Mouse (Mus musculus) left cerebral cortex, postnatal 10 days (tissue): ENCODE data around the gene Arl5a. TPM values are rescaled to one million over a fixed set of nuclear protein-coding genes. Genes with fewer than 3 reads are reported as not detected.

Experiments used
- DNase-seq, 2 experiments: peaks; one replicate each; pipeline ENCODE4 v3.0.0; 2021 to 2022; ENCODE audit warnings: low spot score in 2 of 2, mixed read lengths in 1 of 2; ENCODE audit errors: extremely low spot score in 1 of 2
- intact Hi-C: fragments of 180-260 bp; cut with DNase I; formaldehyde crosslinking; loops from one replicate; pipeline ENCODE4 v1.15.1; 2025
- total RNA-seq, 2 experiments: library from RNA; stranded (reverse); gene quantifications; 2 replicates each; pipeline ENCODE4 v1.2.3; 2021

Gene Arl5a
- total RNA-seq, result 10 to 100 TPM; 73.5 to 80.7 TPM

DNA sequence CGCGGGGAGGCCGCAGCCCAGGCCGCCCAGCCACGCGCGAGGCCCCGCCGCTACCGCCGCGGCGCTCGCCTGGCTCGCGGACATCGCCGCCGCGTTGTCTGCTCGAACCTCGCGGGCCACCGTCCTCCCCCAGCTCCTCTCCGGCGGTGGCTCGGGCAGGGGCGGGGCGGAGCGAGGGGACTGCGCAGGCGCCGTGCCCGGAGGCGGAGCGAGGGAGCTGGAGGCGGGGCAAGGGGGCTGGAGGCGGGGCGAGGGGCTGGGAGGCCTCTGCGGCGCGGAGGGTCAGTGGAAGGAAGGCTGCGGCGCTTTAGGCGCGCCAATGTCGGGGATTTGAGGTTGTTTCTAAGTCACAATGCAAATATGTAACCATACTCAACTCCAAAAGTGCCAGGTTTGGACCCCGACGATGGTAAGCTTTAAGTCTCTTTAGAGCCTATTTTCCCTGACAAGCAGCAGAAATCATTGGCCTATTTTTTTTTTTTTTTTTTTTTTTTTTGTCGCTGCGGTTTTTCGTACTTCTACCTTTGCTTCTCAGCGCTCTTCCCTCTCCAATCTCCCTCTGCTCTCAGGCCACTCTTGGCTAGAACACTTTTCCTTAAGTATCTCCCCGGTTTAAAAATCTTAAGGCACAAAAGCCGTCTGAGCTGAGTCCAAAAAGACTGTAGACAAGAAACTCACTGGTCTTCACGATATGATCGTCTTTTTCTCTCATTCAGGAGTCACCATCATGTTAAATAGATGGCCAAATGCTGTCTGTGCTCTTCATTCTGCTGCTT, at the start of gene Arl5a:
Gene Arl5a (minus strand): TSS at position 155 of the 776 bp plus-strand sequence.
- peak; percentile 90 to 97 for DNase-seq
- intact Hi-C loops, result loop anchor here (10.0 kb wide), 1 partner anchor 170 kb away; no protein-coding TSS in a partner anchor

DNA sequence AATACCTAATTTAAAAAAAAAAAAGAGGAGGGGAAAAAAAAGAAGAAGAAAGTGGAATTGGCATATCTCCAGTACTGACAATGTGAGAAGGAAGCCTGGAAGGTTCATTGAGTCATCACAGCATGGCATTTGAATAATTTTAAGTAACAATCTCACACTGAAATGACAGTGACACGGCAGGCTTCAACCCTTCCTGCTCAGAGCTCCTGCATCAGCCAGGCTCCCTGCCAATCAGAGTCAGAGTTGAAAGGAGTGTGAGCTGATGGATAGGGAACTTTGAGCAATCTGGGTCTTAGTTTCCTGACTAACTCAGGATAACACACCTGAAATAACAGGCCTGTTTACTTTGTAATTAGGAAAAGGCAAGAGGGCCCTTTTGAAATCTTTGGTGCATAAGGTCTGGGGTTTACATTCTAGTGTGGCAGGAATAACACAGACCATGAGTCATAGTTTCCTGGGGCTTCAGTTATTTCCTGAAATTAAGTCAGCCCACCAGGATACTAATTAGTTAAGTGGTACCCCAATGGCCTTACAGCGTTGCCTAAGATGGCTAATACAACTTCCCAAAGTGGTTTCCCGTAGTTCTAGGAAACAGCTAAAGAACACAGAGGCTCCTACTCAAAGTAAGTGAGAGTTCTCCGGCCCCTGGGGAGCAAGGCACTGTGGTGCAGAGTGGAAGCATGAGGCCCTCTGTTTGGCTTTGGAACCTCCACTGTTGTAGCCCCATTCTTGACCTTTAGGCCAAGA, 47.0 kb upstream of the Arl5a start:
- DNase-seq, result peak in 1 of 2 experiments; percentile 75
- intact Hi-C loops, result no loop called here

DNA sequence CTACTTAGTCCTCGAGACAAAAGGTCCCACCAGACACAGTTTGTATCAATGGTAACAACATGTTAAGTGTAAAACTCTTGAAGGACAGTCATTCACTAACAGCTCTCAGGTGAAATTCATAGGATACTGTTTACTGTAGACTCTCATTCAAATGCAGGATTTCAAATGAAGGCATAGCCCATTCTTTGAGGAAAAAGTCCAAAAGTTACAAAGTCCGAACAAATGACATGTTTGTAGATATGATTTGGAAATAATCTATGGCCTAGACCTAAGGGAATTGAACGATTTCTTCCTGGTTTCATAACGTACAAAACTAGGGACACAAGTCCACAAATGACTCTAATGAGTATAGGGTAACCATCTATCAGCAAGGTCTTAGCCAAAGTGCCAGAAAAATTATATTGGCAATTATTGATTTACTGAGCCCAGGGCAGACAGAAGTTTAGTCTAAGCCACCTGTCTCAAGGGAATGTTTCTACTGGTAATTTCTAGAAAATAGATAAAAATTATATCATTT, 45.4 kb upstream of the Arl5a start:
- intact Hi-C loops, result no loop called here
- no peak for DNase-seq

DNA sequence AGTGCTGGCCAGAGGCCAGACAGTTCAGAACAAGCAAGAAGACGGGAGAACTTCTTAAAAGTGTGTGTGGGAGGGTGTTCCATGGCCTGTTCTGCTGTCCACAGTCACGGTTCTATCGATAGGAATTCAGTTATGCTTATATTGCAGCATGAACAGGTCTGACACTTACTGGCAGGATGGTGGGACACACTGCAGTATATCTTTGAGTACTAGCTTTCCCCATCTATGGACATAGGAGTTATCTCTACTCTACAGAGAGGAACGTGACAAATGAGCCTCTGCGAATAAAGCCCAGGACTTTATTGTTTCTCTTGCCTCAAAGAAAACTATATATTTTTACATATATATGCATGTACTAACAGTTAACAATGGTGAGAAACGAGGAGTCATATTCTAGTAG, 42.9 kb upstream of the Arl5a start:
- no peak for DNase-seq
- intact Hi-C loops, result no loop called here

DNA sequence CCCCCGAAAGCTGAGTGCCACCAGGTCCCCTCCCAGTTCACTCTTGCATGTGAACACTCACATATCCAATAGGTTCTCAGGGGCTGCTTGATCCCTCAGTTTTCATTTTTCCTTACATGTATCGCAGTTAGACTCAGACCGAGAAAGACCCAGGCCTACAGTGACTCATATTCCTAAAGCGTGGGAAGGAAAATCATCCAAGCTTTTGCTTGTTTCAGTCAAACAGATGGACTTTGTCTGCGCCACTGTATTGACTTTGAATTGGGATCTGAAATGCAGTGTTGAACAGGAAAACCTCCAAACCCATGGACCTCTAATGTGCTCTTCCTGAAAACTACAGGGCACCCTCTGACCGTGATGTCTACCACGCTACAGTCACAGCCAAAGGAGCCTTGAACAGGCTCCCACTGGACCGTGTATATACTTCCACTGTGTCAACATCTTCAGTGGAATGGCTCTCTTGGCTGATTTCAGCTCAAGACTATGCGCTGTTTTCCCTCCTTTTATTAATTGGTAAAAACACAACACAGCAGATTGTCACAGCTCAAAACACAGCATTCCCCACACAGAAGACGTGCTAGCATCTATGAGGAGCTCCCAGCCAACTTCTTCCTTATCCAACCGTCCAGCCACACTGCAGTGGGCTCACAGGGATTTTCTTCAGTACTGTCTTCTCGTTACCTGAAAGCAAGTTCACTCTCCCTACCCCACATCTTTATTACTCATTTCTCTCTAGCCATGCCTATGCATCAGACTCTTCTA, 36.7 kb upstream of the Arl5a start:
- DNase-seq, result no peak
- intact Hi-C loops, result no loop called here

DNA sequence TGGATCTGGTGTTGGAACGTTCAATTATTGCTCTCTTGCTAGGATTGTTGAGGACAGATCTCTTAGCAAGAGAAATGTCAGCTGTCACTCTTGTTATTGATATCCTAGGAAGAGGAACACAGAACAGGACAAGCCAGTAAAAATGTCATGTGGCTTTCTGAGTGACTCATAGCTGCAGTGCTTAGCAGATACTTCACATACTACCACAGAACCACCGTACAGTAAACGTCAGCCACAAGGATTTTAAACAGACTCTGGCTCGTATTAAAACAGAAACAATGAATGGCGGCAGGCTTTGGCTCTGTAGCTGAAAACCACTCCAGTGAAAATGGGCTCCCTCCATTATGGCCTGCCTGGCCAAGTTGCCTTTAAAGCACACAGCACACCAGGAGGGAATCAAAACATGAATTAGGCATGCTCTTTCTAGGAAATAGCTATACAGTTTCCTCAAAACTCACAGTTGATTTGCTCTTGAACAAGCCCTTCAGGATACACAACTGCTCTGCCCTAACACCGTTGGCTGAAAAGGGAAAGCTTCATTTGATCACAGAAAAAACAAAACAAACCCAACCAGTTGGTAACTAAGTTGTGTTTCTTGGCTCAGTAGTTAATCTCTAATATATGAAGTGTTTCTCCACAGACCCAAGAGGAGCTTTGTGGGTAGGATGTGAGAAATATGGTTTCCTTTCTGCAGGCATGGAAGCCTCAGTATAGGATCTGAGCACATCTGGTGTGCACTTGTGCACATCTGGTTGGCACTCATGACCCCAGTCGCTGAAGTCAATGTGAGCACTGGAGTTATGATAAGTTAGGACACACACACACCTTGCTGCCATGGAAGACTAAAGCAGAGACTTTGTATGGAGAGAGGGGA, 31.1 kb upstream of the Arl5a start:
- DNase-seq, result no peak
- intact Hi-C loops, result no loop called here

DNA sequence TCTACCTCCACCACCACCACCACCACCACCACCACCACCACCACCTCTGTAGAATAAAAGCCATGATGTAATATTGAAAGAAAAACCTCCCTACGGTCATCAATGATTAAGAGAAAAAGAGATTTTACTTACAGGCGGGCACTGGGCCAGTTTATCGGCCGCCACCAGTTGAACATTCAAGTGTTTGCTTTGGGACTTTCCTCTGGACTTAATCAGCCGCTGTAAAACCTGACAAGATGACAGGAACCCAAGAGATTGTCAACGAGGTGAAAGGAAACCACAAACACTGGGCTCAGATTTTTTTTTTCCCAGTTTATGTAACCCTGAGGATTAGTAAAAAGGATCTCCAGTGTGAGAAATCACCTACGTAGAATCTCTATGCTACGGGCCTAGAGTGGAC, 25.1 kb upstream of the Arl5a start:
- DNase-seq, result no peak
- intact Hi-C loops, result no loop called here

DNA sequence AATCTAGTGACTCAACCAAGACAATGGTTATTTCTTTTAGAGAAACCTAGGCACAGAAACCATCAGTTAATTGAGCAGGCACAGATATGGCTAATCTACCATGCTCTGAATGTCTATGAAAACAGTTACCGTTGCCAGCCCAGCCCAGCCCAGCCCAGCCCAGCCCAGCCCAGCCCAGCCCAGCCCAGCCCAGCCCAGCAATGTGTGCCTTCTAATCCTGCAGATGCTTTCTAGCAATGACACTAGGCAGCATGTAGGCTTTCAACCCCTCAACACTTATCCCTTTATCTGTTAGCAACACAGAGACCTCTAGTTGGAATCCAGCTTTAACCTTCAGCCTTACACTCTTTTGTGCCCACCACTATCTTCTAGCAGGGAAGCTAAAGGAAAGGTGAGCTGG, 24.2 kb upstream of the Arl5a start:
- intact Hi-C loops, result no loop called here
- DNase-seq, result no peak

DNA sequence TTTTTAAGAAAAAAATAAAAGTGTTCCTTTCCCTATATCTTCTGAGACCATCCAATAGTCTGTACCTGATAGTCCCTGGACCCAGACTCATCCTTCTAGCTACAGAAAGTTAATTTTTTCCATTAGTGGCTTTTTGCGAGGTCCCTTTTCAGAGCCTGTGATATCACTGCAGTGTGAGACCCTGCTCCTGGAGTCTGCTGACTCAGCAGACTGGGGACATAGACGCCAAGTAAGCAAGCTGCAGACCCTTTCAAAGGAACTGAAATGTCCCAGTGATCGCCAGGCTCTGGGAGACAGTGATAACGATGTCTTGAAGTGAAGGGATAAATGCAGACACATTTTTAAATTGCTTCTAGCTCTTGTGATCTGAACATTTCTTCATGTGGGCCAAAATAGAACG, 21.9 kb upstream of the Arl5a start:
- no peak for DNase-seq
- intact Hi-C loops, result no loop called here

DNA sequence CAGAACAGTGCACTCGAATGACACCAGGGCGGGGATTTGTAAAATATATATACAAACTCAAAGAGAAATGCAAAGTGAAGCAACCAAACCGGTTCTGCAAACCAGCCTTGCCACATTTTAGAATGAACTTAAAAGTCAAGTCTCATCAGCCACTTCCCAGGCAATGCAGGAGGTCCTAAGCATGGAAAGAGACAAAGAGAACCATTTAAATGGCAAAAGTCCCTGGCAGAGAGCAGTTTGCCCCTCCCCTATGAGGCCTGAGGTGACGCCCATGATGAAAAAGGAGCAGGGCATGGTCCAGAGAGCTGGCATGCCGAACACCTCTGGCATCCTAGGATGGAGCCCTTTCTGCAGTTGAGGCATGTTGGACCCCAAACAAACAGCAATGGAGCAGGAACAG, 17.4 kb upstream of the Arl5a start:
- intact Hi-C loops, result no loop called here
- no peak for DNase-seq

DNA sequence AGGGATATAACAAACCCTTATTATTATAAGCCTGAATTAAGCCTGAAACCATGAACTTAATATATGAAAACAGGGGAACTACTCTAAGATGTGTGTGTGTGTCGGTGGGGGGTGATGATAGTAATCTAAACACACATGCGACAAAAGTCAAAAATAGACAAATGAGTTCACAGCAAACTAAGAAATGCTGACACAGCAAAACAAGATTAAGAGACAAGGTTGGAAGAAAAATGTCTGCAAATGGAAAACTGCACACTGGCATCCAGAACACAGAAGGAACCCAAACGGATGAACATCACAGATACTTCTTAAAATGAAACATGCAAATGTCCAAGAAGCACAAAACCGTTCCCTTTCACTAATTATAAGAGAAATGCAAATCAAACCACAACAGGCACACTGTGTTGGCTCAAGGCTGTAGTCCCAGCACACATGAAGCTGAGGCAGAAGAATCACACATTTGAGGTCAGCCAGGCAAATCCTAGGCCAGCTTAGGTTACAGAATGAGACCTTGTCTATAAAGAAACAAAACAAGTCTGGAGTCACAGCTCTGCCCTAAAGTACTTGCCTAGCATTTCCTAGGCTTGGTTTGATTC, 15.8 kb upstream of the Arl5a start:
- DNase-seq, result no peak

DNA sequence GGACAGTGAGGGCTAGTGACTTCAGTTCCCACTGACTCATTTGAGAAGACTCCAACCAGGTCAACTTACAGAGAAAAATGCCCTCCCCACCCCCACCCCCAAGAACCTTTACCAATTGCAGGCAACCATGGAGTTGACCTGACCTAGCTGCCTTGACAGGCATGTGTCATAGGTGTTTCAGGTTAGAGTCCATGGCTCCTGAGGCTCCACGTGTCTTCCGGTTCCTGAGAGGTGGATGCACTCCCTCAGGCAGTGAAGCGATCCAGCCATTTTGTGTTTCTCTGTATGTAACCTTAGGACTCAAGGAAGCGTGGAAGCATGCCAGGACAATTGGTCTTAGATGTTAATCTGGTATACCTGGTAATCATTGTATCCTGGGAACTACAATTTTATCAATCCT, 13.7 kb upstream of the Arl5a start:
- intact Hi-C loops, result no loop called here
- no peak for DNase-seq

More for the DNA sequence above, 15.8 kb upstream of the Arl5a start:
- intact Hi-C loops, result no loop called here

DNA sequence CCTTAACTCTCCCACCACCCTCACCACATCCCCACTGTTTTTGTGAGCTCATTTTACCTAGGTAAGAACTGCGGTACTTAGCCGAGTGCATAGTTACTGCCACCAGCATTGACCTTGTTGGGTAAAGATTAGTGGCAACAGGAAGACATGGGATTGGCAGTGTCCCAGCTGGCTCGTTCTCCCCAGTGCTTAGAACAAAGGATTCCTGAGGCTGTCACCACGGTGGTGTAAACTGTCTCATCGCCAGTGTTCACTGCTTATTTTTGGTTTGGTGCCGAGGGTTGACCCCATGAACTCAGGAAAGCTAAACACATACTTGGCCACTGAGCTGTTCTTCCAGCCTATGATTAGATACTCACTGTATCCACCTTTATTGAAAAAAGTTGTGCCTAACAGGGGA, 13.3 kb upstream of the Arl5a start:
- intact Hi-C loops, result no loop called here
- DNase-seq, result peak in 1 of 2 experiments; percentile 69

DNA sequence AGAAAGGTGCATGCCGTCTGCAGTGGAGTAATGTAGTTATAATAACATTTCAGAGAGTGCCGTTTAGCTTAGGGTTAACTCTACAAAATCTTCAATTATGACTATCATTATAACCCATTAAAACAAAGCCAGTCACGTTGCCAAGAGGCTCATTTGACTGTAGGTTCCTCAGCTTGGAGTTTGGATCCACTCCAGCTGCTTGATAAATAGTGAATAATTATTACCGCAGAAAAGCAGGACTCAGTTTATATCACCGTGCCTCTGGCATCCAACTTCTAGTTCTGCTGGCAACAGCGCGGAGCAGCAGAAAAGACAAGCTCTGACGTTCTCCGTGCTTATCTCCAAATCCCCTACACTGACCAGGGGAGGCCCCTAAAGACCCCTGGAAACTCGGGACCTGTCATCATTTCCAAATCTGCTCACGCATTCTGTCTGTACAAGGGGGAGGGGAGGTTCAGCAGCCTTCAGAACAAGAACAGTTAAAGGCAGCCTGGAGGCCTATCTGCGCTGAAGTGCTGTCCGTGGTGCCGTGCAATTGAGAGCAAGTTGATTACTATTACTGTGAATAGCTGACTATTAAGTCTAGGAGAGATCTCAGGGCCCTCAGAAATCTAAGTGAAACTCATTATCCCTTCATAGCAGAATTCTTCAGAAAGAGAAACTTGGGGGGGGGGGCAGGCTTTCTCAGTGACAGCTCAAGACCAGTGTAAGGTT, 11.4 kb upstream of the Arl5a start:
- DNase-seq, result no peak
- intact Hi-C loops, result no loop called here

DNA sequence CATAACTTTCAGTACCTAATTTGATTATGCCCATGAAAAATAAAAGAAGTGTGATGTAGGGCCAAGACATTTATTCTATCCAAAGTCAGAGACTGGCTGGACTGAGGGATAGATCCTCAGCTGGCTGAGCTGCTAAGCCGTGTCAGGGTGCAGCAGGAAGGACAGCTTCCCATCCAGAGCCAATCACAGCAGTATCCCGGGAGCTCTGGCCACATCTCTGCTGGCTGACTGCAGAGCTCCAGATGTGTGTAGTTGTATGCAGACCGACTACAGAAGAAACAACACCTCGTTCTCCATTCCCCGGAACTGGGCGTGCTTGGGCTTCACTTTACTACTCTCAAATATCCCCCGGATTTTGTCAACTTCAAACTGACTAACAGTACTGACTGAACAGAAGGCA, 8.7 kb upstream of the Arl5a start:
- no peak for DNase-seq
- intact Hi-C loops, result no loop called here

DNA sequence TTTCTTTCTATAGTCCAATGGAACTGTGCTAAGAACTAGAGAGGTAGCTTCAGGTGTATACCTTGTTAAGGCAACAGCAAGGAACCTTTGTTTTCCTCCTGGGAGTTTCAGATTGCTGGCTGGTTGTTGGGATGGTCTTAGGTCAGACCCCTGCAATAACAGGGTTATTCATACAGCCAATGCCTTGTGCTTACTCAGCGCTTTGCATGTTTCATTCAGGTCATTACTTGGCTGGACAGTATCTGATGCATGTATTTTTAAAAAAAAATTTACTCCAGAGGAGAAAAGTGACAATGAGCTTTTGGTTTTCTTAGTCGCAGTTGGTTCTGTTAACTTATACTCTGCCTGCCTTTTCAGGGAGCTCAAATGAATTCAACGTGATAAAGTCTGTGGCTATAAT, 2.7 kb upstream of the Arl5a start:
- intact Hi-C loops, result loop anchor here (10.0 kb wide), 1 partner anchor 167 kb away; no protein-coding TSS in a partner anchor
- no peak for DNase-seq

DNA sequence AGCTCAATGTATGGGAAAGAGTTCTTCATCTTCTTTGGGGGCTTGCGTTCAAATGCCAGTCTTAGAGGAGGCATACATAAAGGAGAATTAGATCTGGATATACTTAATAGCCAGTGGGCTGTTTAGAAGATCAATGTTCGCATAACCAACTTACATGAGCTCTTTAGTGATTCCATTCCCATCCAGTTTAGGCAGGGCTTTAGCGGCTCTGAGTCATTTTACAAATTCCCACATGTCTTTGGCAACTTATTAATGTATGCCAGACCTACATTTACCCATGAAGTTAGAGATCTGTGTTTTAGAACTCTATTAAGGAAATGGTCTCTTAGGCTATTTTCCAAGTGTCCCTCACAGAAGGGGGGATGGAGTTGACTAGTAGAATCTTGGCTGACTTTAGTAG, 1.3 kb upstream of the Arl5a start:
- intact Hi-C loops, result loop anchor here (10.0 kb wide), 1 partner anchor 169 kb away; no protein-coding TSS in a partner anchor

DNA sequence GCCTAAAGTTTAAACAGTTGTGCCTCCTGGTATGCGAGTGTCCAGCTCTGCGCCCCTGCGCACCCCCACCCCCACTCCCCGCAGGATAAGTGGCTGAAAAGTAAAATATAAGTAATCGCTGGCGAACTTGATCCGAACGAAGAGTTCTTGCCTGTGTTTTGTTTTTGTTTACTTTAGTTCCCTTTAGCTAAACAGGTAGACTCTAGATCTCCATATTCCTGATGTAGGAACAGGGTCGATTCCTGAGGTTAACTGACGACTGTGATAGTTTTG, 758 bp upstream of the Arl5a start:
- DNase-seq, result no peak
- intact Hi-C loops, result loop anchor here (10.0 kb wide), 1 partner anchor 169 kb away; no protein-coding TSS in a partner anchor

More for the DNA sequence above, 1.3 kb upstream of the Arl5a start:
- no peak for DNase-seq
